Mouse (Mus musculus) testis, adult 2 months (tissue): ENCODE measurements at regions not wholly inside any gene's neighbourhood (a gene's known extent, or its start where the extent isn't known, plus 50 kb on each side); places are given as distances from the start of the nearest gene placed in this dataset.

Experiments used
- CTCF ChIP-seq: fragments of 200-500 bp; IDR thresholded peaks from 2 replicates; pipeline ENCODE4 v1.5.1; 2012; ENCODE audit warnings: low read depth, mild to moderate bottlenecking, inconsistent platforms, low read length, moderate library complexity; ENCODE audit not compliant: control insufficient read depth, insufficient read depth, insufficient replicate concordance
- POLR2A ChIP-seq: fragments of 200-500 bp; IDR thresholded peaks from 2 replicates; pipeline ENCODE4 v1.6.1; 2012; ENCODE audit warnings: low read depth, mild to moderate bottlenecking, inconsistent platforms, low read length, moderate library complexity; ENCODE audit not compliant: control insufficient read depth

- TF ChIP-seq POLR2A, result no peak
- TF ChIP-seq CTCF, result no peak
Observed at GRCm38 (mm10) chr15:93783736-93784135, 188.0 kb upstream of the Prickle1 start.
